Mouse (Mus musculus) bone marrow macrophage, adult 2 months (primary cell): ENCODE results near the gene Fam161a.

ENCODE experiments used
- CTCF ChIP-seq: IDR thresholded peaks from 2 replicates; pipeline ENCODE4 v1.5.1; 2012; ENCODE audit warnings: low read depth, mild to moderate bottlenecking, low read length, moderate library complexity
- POLR2A ChIP-seq: IDR thresholded peaks from 2 replicates; pipeline ENCODE4 v1.6.1; 2012; ENCODE audit warnings: mild to moderate bottlenecking, low read depth, low read length, borderline replicate concordance

DNA sequence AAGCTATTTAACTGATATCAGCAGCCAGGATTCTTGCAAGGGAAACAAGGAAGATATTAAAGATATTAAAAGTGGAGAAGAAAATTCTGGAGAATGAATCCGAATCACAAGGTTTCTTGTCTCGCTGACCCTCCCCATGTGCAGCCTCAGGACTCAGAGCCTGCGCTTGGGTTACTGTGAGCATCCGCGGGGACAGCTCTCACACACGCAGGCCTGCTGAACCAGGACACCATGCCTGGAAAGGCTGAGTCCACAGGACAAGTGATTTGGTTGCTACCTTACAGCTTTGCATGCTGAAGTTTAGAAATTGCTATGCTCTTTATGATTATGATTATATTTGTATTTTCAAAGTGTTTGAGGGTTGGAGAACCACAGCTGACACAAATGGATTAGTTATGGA, 22.1 kb downstream of the Fam161a start:
- TF ChIP-seq POLR2A (no peak), CTCF (no peak)
